Mouse (Mus musculus): Measurements from ENCODE around the gene Trappc6a. TPM values are rescaled to one million over a fixed set of nuclear protein-coding genes. Genes with fewer than 3 reads are reported as not detected.
A peak's percentile ranks its signal among the peaks of the same experiment; 100 is the strongest.

Gene Trappc6a
- polyA plus RNA-seq, 1 experiment from 2014 or later, result 101 TPM

GRCm38 (mm10) chr7:19468279-19468678, 39.9 kb upstream of the Trappc6a start:
- peaks cover 58% of the 10 kb centered on the region for H3K27me3 ChIP-seq

GRCm38 (mm10) chr7:19469404-19469803, 38.8 kb upstream of the Trappc6a start:
- H3K4me3 ChIP-seq (replicated peaks), result no peak overlapping the region
- peaks cover 60% of the 10 kb centered on the region for H3K27me3 ChIP-seq
- peaks cover 25% of the 10 kb centered on the region for H3K4me1 ChIP-seq
- H3K9me3 ChIP-seq (replicated peaks), result no peaks in the 10 kb centered on the region
- H3K27ac ChIP-seq (replicated peaks), result no peak overlapping the region
- H3K9ac ChIP-seq, result no peak overlapping the region
- H3K4me2 ChIP-seq (replicated peaks), result no peak overlapping the region
- no peaks in the 10 kb centered on the region for H3K36me3 ChIP-seq
- 19% methylated on average over 23 of the region's 23 CpGs for WGBS
- no peak for ATAC-seq (ENCODE audit: insufficient number of reproducible peaks, low FRiP score, low TSS enrichment, low read depth)

More at GRCm38 (mm10) chr7:19468279-19468678, 39.9 kb upstream of the Trappc6a start:
- H3K27ac ChIP-seq (replicated peaks), result no peak overlapping the region
- no peaks in the 10 kb centered on the region for H3K36me3 ChIP-seq
- H3K9ac ChIP-seq, result no peak overlapping the region
- H3K9me3 ChIP-seq (replicated peaks), result no peaks in the 10 kb centered on the region
- ATAC-seq (ENCODE audit: insufficient number of reproducible peaks, low FRiP score, low TSS enrichment, low read depth), result no peak
- WGBS, result 56% methylated on average over 12 of the region's 12 CpGs
- no peak overlapping the region for H3K4me3 ChIP-seq (replicated peaks)
- H3K4me2 ChIP-seq (replicated peaks), result no peak overlapping the region
- peaks cover 22% of the 10 kb centered on the region for H3K4me1 ChIP-seq

- H3K9me3 ChIP-seq (replicated peaks), result no peaks in the 10 kb centered on the region
- no peak overlapping the region for H3K27ac ChIP-seq (replicated peaks)
- no peak overlapping the region for H3K9ac ChIP-seq
- H3K4me3 ChIP-seq (replicated peaks), result no peak overlapping the region
- no peaks in the 10 kb centered on the region for H3K36me3 ChIP-seq
- H3K27me3 ChIP-seq, result peaks cover 63% of the 10 kb centered on the region
- ATAC-seq (ENCODE audit: insufficient number of reproducible peaks, low FRiP score, low TSS enrichment, low read depth), result no peak
- peaks cover 17% of the 10 kb centered on the region for H3K4me1 ChIP-seq
- 19% methylated on average over 14 of the region's 14 CpGs for WGBS
- no peak overlapping the region for H3K4me2 ChIP-seq (replicated peaks)
Observed at GRCm38 (mm10) chr7:19470308-19470707, 37.9 kb upstream of the Trappc6a start.

- Histone ChIP-seq H3K4me1 (peaks cover 21% of the 10 kb centered on the region), H3K27ac (replicated peaks) (no peak overlapping the region), H3K27me3 (peaks cover 58% of the 10 kb centered on the region), H3K9me3 (replicated peaks) (no peaks in the 10 kb centered on the region), H3K9ac (no peak overlapping the region), H3K4me2 (replicated peaks) (no peak overlapping the region), H3K4me3 (replicated peaks) (no peak overlapping the region), H3K36me3 (no peaks in the 10 kb centered on the region)
- no peak; the same call in 1 of the 2 replicates for ATAC-seq (ENCODE audit: insufficient number of reproducible peaks, low FRiP score, low TSS enrichment, low read depth)
- WGBS, result 31% methylated on average over 4 of the region's 4 CpGs
Observed at GRCm38 (mm10) chr7:19472403-19472802, 35.8 kb upstream of the Trappc6a start.

- Histone ChIP-seq H3K27me3 (peaks cover 52% of the 10 kb centered on the region), H3K36me3 (no peaks in the 10 kb centered on the region), H3K4me2 (replicated peaks) (peak overlapping the region; percentile 95), H3K9me3 (replicated peaks) (no peaks in the 10 kb centered on the region), H3K4me1 (peaks cover 30% of the 10 kb centered on the region), H3K27ac (replicated peaks) (peak overlapping the region; percentile 65; the same call in 1 of the 2 replicates), H3K9ac (peak overlapping the region; percentile 26), H3K4me3 (replicated peaks) (peak overlapping the region; percentile 53)
- ATAC-seq (ENCODE audit: insufficient number of reproducible peaks, low FRiP score, low TSS enrichment, low read depth), result peak; percentile 81
- 2% methylated on average over 79 of the region's 89 CpGs for WGBS
Observed at GRCm38 (mm10) chr7:19473875-19474443, 34.2 kb upstream of the Trappc6a start.

- peaks cover 22% of the 10 kb centered on the region for H3K4me1 ChIP-seq
- no peak overlapping the region for H3K4me3 ChIP-seq (replicated peaks)
- H3K27me3 ChIP-seq, result peaks cover 24% of the 10 kb centered on the region
- H3K4me2 ChIP-seq (replicated peaks), result no peak overlapping the region
- no peaks in the 10 kb centered on the region for H3K36me3 ChIP-seq
- no peak for ATAC-seq (ENCODE audit: insufficient number of reproducible peaks, low FRiP score, low TSS enrichment, low read depth)
- H3K9me3 ChIP-seq (replicated peaks), result no peaks in the 10 kb centered on the region
- no peak overlapping the region for H3K9ac ChIP-seq
- no peak overlapping the region for H3K27ac ChIP-seq (replicated peaks)
- WGBS, result 66% methylated on average over 2 of the region's 2 CpGs
Observed at GRCm38 (mm10) chr7:19477084-19477483, 31.1 kb upstream of the Trappc6a start.

GRCm38 (mm10) chr7:19477624-19478384, 30.4 kb upstream of the Trappc6a start:
- Histone ChIP-seq H3K9ac (no peak overlapping the region), H3K27ac (replicated peaks) (no peak overlapping the region)

GRCm38 (mm10) chr7:19483281-19483680, 24.9 kb upstream of the Trappc6a start:
- ATAC-seq (ENCODE audit: insufficient number of reproducible peaks, low FRiP score, low TSS enrichment, low read depth), result no peak
- no peaks in the 10 kb centered on the region for H3K4me1 ChIP-seq
- no peak overlapping the region for H3K4me2 ChIP-seq (replicated peaks)
- H3K4me3 ChIP-seq (replicated peaks), result no peak overlapping the region
- H3K9ac ChIP-seq, result no peak overlapping the region
- no peak overlapping the region for H3K27ac ChIP-seq (replicated peaks)
- H3K27me3 ChIP-seq, result peaks cover 4% of the 10 kb centered on the region
- WGBS, result 71% methylated on average over 8 of the region's 8 CpGs
- H3K9me3 ChIP-seq (replicated peaks), result no peaks in the 10 kb centered on the region
- no peaks in the 10 kb centered on the region for H3K36me3 ChIP-seq

More at GRCm38 (mm10) chr7:19477624-19478384, 30.4 kb upstream of the Trappc6a start:
- no peak overlapping the region for H3K4me3 ChIP-seq (replicated peaks)
- 26% methylated on average over 14 of the region's 14 CpGs for WGBS
- H3K36me3 ChIP-seq, result no peaks in the 10 kb centered on the region
- peaks cover 16% of the 10 kb centered on the region for H3K27me3 ChIP-seq
- peaks cover 22% of the 10 kb centered on the region for H3K4me1 ChIP-seq
- no peak overlapping the region for H3K4me2 ChIP-seq (replicated peaks)
- no peaks in the 10 kb centered on the region for H3K9me3 ChIP-seq (replicated peaks)
- ATAC-seq (ENCODE audit: insufficient number of reproducible peaks, low FRiP score, low TSS enrichment, low read depth), result no peak

- no peak overlapping the region for H3K9ac ChIP-seq
- H3K4me3 ChIP-seq (replicated peaks), result no peak overlapping the region
- no peak overlapping the region for H3K4me2 ChIP-seq (replicated peaks)
- ATAC-seq (ENCODE audit: insufficient number of reproducible peaks, low FRiP score, low TSS enrichment, low read depth), result no peak
- WGBS, result 87% methylated on average over 1 of the region's 1 CpGs
- no peaks in the 10 kb centered on the region for H3K36me3 ChIP-seq
- peaks cover 9% of the 10 kb centered on the region for H3K4me1 ChIP-seq
- peaks cover 26% of the 10 kb centered on the region for H3K27me3 ChIP-seq
- no peaks in the 10 kb centered on the region for H3K9me3 ChIP-seq (replicated peaks)
- H3K27ac ChIP-seq (replicated peaks), result no peak overlapping the region
Observed at GRCm38 (mm10) chr7:19485488-19485887, 22.7 kb upstream of the Trappc6a start.

- 94% methylated on average over 7 of the region's 7 CpGs for WGBS
- H3K27me3 ChIP-seq, result peaks cover 36% of the 10 kb centered on the region
- ATAC-seq (ENCODE audit: insufficient number of reproducible peaks, low FRiP score, low TSS enrichment, low read depth), result no peak
Observed at GRCm38 (mm10) chr7:19486549-19486948, 21.6 kb upstream of the Trappc6a start.

GRCm38 (mm10) chr7:19489525-19489924, 18.7 kb upstream of the Trappc6a start:
- peaks cover 16% of the 10 kb centered on the region for H3K4me1 ChIP-seq
- WGBS, result 9% methylated on average over 31 of the region's 31 CpGs
- ATAC-seq (ENCODE audit: insufficient number of reproducible peaks, low FRiP score, low TSS enrichment, low read depth), result 0 out of 2 replicates have a peak, but pooled peaks have one; percentile 15
- H3K4me2 ChIP-seq (replicated peaks), result peak overlapping the region; percentile 38
- H3K27me3 ChIP-seq, result peaks cover 45% of the 10 kb centered on the region
- no peaks in the 10 kb centered on the region for H3K9me3 ChIP-seq (replicated peaks)
- peak overlapping the region; percentile 15 for H3K4me3 ChIP-seq (replicated peaks)
- H3K27ac ChIP-seq (replicated peaks), result no peak overlapping the region
- H3K36me3 ChIP-seq, result no peaks in the 10 kb centered on the region
- H3K9ac ChIP-seq, result no peak overlapping the region

More at GRCm38 (mm10) chr7:19486549-19486948, 21.6 kb upstream of the Trappc6a start:
- Histone ChIP-seq H3K4me2 (replicated peaks) (no peak overlapping the region), H3K9ac (no peak overlapping the region), H3K4me1 (peaks cover 12% of the 10 kb centered on the region), H3K27ac (replicated peaks) (no peak overlapping the region), H3K36me3 (no peaks in the 10 kb centered on the region), H3K4me3 (replicated peaks) (no peak overlapping the region), H3K9me3 (replicated peaks) (no peaks in the 10 kb centered on the region)

Data from embryonic facial prominence, embryonic 15.5 days (tissue).